Mouse (Mus musculus): ENCODE measurements around the gene Snx17.

- TF ChIP-seq GATA1 (IDR thresholded peaks at IDR 0.05; ENCODE audit: low read length) (no peak), TAL1 (IDR thresholded peaks at IDR 0.05; ENCODE audit: low read length) (no peak)
Measured at GRCm38 (mm10) chr5:31219474-31219873, 26.4 kb downstream of the Snx17 start.

Measured in erythroblast, embryonic 14.5 days (primary cell).